Mouse (Mus musculus) gastrocnemius, postnatal 4 days (tissue): Measurements from ENCODE around the gene Slc2a8. TPM values are rescaled to one million over a fixed set of nuclear protein-coding genes. Genes with fewer than 3 reads are reported as not detected.

Source experiments
- DNase-seq, 2 experiments: peaks; one replicate each; pipeline ENCODE4 v3.0.0; 2021 to 2022; ENCODE audit warnings: low spot score in 2 of 2, mixed read lengths in 2 of 2
- total RNA-seq, 2 experiments: library from RNA; stranded (reverse); gene quantifications; 2 replicates each; pipeline ENCODE4 v1.2.3; 2021

The Slc2a8 gene
- total RNA-seq, 2 experiments from 2014 or later, result 8.8 to 9.7 TPM

DNA sequence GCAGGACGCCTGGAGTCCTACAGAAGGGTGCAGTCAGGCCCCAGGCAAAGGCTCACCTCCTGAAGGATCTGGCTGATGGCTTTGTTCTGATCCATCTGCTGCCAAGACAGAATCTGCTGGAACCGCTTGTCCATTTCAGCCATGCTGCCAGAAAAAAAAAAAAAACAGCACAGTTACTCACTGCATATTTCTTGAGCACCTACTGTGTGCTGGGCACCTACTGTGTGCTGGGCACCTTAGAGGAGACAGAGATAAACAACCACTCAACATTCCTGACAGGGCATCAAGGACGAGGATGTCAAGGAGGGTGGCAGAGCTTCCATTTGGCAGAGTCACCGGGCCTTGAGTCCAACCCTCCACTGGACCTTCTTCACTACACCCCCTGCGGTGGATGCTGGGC lies 43.1 kb downstream of the Slc2a8 start:
- DNase-seq, result no peak

DNA sequence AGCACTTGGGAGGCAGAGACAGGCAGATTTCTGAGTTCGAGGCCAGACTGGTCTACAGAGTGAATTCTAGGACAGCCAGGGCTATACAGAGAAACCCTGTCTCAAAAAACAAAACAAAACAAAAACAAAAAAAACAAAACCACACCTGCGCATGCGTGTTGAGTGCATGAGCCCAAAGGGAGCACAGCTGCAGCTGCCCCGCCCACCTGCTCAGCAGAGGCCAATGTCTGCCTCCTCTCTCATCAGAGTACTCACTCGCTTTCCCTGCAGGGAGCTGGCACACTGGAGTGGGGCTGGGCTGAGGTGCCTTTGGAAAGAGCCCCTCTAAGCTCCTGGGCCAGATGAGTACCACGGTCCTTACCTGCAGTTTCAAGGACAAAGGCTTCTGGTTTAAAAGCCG lies 50.2 kb downstream of the Slc2a8 start:
- DNase-seq, result no peak

GRCm38 (mm10) chr2:32928947-32929829 lies 52.7 kb downstream of the Slc2a8 start:
- DNase-seq, result no peak

GRCm38 (mm10) chr2:32928235-32928946 lies 53.5 kb downstream of the Slc2a8 start:
- peak; percentile 60 to 69 for DNase-seq

DNA sequence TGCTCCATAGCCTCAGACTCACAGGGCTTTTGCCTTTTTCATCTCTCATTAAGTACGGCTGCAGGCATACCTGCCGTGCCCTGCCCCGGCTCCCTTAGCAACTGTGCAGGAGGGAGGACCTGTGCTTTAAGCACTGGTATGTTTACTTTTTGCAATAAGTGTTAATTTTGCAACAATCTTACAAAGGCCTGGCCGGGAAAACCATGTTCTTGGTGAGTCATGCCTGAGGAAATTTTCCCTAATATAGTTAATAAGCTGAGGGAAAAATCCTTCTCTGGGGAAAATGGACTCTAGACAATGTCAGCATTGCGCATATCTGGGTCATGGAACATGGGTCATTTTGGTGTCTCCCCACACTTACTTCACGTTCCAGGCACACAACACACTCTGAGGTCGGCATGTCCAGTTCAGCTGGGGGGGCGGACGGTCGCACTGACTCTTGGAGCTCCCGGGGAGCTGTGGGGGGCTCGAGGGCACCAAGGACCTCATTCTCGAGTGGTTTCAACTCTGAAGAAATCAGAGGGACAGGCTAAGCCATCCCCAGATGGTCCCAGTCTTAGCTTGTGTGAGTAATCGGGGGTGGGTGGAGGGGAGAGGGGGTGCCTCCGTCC lies 54.2 kb downstream of the Slc2a8 start:
- no peak for DNase-seq

GRCm38 (mm10) chr2:32926330-32927075 lies 55.4 kb downstream of the Slc2a8 start:
- DNase-seq, result no peak

DNA sequence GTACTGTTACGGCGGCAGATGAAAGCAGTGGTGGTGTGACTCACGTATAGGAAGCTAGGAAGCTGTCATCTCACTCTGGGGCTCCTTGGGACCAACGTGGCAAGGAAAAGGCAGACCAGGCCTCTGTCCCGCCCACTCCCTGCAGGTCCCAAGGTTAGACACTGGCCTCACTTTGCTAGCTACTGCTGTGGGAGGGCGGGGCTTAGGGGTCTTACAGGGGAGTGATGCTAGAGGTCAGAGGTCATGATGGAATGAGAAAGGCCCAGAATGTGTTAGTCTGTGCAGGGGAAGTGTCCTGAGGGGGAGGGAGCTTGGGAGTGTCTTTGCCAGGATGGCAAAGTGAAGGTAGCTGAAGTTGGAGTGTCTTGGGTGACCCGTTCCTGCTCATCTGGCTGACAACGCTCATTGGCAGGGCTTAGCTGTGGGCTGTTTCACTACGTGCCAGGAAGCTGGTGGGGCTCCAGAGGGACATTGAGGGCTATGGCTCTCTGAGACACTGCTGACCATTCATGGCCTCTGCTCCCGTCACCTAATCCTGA lies 57.5 kb downstream of the Slc2a8 start:
- no peak for DNase-seq

DNA sequence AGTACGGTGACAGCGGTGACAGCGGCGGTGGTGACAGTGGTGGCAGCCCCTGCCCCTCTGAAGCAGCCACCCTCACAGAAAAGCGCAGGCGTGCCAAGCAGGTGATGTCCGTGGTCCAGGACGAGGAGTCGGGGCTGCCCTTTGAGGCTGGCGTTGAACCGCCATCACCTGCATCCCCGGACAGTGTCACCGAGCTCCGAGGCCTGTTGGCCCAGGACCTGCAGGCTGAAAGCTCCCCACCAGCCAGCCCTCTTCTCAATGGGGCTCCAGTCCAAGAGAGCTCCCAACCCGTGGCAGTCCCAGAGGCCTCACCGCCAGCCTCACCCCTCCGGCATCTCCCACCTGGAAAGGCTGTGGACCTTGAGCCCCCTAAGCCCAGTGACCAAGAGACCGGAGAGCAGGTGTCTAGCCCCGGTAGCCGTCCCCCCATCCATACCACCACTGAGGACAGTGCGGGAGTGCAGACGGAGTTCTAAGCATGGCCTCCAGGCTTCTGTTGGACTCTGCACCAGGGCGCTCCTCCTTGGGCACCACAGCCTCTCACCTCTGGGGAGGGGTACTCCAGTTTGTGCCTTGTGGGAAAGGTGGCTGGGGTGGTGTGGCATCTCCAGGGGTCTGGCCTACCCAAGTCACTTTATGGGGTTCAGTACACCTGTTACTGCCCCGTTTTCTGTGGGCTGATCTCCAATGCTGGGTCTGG lies 58.2 kb downstream of the Slc2a8 start:
- no peak for DNase-seq

Other genes starting within 250 kb of the Slc2a8 start
- gene 6330409D20Rik, start 241.1 kb downstream of the Slc2a8 start, total RNA-seq, result not detected
- gene Tor2a, start 224.8 kb downstream of the Slc2a8 start, total RNA-seq, result 10 to 100 TPM; 17.8 to 22.4 TPM
- gene Ttc16, start 206.4 kb downstream of the Slc2a8 start, total RNA-seq, result not detected
- gene Ptrh1, start 206.3 kb downstream of the Slc2a8 start, total RNA-seq, result 1 to 10 TPM; 2.0 to 3.2 TPM
- not detected for gene Cfap157, start 197.7 kb downstream of the Slc2a8 start, total RNA-seq
- 10 to 100 TPM; 16.3 to 16.9 TPM for gene Stxbp1, start 134.8 kb downstream of the Slc2a8 start, total RNA-seq
- gene Fam129b, start 106.0 kb downstream of the Slc2a8 start, total RNA-seq, result 10 to 100 TPM; 26.8 to 27.5 TPM
- 100 to 1,000 TPM; 212 to 221 TPM for gene Rpl12, start 20.5 kb downstream of the Slc2a8 start, total RNA-seq
- 10 to 100 TPM; 20.0 to 22.0 TPM for gene Lrsam1, start 20.5 kb downstream of the Slc2a8 start, total RNA-seq
- gene Garnl3, start 149.6 kb upstream of the Slc2a8 start, total RNA-seq, result 1 to 10 TPM; 7.5 to 8.4 TPM
- gene Angptl2, start 234.0 kb upstream of the Slc2a8 start, total RNA-seq, result 100 to 1,000 TPM; 356 to 404 TPM